Comparison of ENCODE assay signal across 7 mouse cellular contexts in genomic region chr12:86680591-86681193, GRCm38 (mm10). TPM values are rescaled to one million over a fixed set of nuclear protein-coding genes. Genes with fewer than 3 reads are reported as not detected.
A peak's percentile ranks its signal among the peaks of the same experiment; 100 is the strongest.
DNase-seq lines count a peak whose midpoint lies in the region; ATAC-seq and TF ChIP-seq lines count a peak whose summit lies in the region.

No protein-coding gene starts in this region.

- no peaks in the 10 kb centered on the region for H3K27me3 ChIP-seq in heart, postnatal 0 days (ENCODE audit: control insufficient read depth, insufficient read depth, low read length)

- DNase-seq in ES-CJ7 (ENCODE audit: low read depth, low spot score), result peak; percentile 2
- DNase-seq in brain, embryonic 14.5 days (ENCODE audit: low read depth), result peak; percentile 73
- DNase-seq in heart, postnatal 0 days (ENCODE audit: low spot score), result no peak
- DNase-seq in thymus, postnatal 25 days, result no peak
- no peak for DNase-seq in right cerebral cortex, postnatal 36 days (ENCODE audit: low spot score in 2 of 2)
- no peak for DNase-seq in layer of hippocampus, postnatal 25 days (ENCODE audit: extremely low spot score in 1 of 2, low spot score in 1 of 2)

- H3K36me3 ChIP-seq in heart, postnatal 0 days (replicated peaks; ENCODE audit: control insufficient read depth, insufficient read depth, low read length), result no peaks in the 10 kb centered on the region

- WGBS in heart, postnatal 0 days, result 7% methylated on average over 11 of the region's 11 CpGs

- peak overlapping the region; percentile 69; the same call in 1 of the 2 replicates for H3K9ac ChIP-seq in heart, postnatal 0 days (replicated peaks; ENCODE audit: low read depth, low read length)

- H3K4me2 ChIP-seq in heart, postnatal 0 days (ENCODE audit: low read depth, low read length), result peak overlapping the region; percentile 98

- peak overlapping the region; percentile 52 for H3K27ac ChIP-seq in heart, postnatal 0 days (ENCODE audit: low read depth)

- peak; percentile 32; the same call in 1 of the 2 replicates for TF ChIP-seq CTCF in brain, embryonic 14.5 days (IDR thresholded peaks at IDR 0.05; ENCODE audit: borderline replicate concordance, extremely low read depth, insufficient read depth, insufficient read length)
- peak; percentile 12; the same call in 1 of the 2 replicates for TF ChIP-seq CTCF in heart, postnatal 0 days (IDR thresholded peaks at IDR 0.05; ENCODE audit: low read depth)

- H3K4me1 ChIP-seq in heart, postnatal 0 days (ENCODE audit: control insufficient read depth, insufficient read depth), result peaks cover 10% of the 10 kb centered on the region; the same call in 1 of the 2 replicates

- ATAC-seq in heart, postnatal 0 days (ENCODE audit: insufficient read depth, low read depth), result no peak
- ATAC-seq in megakaryocyte progenitor cell, adult 5-6 weeks (replicated peaks; ENCODE audit: poor library complexity), result peak; percentile 41

- no peak for TF ChIP-seq EP300 in heart, postnatal 0 days (IDR thresholded peaks at IDR 0.05; ENCODE audit: low read depth)

- no peaks in the 10 kb centered on the region for H3K9me3 ChIP-seq in heart, postnatal 0 days (replicated peaks; ENCODE audit: control insufficient read depth, low read length)

- no peak for TF ChIP-seq POLR2A in brain, embryonic 14.5 days (IDR thresholded peaks at IDR 0.05; ENCODE audit: borderline replicate concordance, extremely low read depth, insufficient read depth, insufficient read length, poor library complexity, severe bottlenecking)

- peak overlapping the region; percentile 83 for H3K4me3 ChIP-seq in heart, postnatal 0 days (ENCODE audit: low read depth, low read length)

RNA-seq across cellular contexts. Expression of gene Vash1, which starts 2.2 kb away (rescaled TPM):
- polyA plus RNA-seq in brain, embryonic 14.5 days (2012; rRNA removed), result 41.9 and 59.6 TPM in 2 replicates
- 35.0 and 38.1 TPM in 2 replicates for total RNA-seq in heart, postnatal 0 days (2014; rRNA removed; ENCODE audit: low replicate concordance)
- 8.2 and 8.9 TPM in 2 replicates for polyA plus RNA-seq in heart, postnatal 0 days (2015; fragmentation: Nextera tagmentation; extraction: Ambion mirVana)
- total RNA-seq in megakaryocyte progenitor cell, adult 5-6 weeks (2015), result 0.07 and 0.10 TPM in 2 replicates
- 0.54 and 0.91 TPM in 2 replicates for total RNA-seq in megakaryocyte progenitor cell, adult 5-6 weeks (2017)
- 10 to 100 TPM; 46.1 to 55.2 TPM for total RNA-seq in layer of hippocampus, postnatal 25 days (2021)

RNA-seq across cellular contexts. Expression of gene Angel1, which starts 45.6 kb away (rescaled TPM):
- 17.3 and 17.8 TPM in 2 replicates for polyA plus RNA-seq in brain, embryonic 14.5 days (2012; rRNA removed)
- total RNA-seq in heart, postnatal 0 days (2014; rRNA removed; ENCODE audit: low replicate concordance), result 2.2 and 4.4 TPM in 2 replicates
- polyA plus RNA-seq in heart, postnatal 0 days (2015; fragmentation: Nextera tagmentation; extraction: Ambion mirVana), result 4.4 and 4.7 TPM in 2 replicates
- total RNA-seq in megakaryocyte progenitor cell, adult 5-6 weeks (2015), result 3.1 TPM in 2 replicates
- 0.62 and 2.7 TPM in 2 replicates for total RNA-seq in megakaryocyte progenitor cell, adult 5-6 weeks (2017)
- total RNA-seq in layer of hippocampus, postnatal 25 days (2021), result 1 to 10 TPM; 4.6 to 8.0 TPM

RNA-seq across cellular contexts. Expression of gene Lrrc74a, which starts 53.5 kb away (rescaled TPM):
- polyA plus RNA-seq in brain, embryonic 14.5 days (2012; rRNA removed), result not detected in 2 replicates
- total RNA-seq in heart, postnatal 0 days (2014; rRNA removed; ENCODE audit: low replicate concordance), result not detected in 2 replicates
- not detected in 2 replicates for polyA plus RNA-seq in heart, postnatal 0 days (2015; fragmentation: Nextera tagmentation; extraction: Ambion mirVana)
- not detected in 2 replicates for total RNA-seq in megakaryocyte progenitor cell, adult 5-6 weeks (2015)
- not detected in 2 replicates for total RNA-seq in megakaryocyte progenitor cell, adult 5-6 weeks (2017)
- not detected for total RNA-seq in layer of hippocampus, postnatal 25 days (2021)

Comparison
In these comparisons a context has a peak if more than half of its experiments do, and no peak if none do; other contexts are left out.
1. DNase-seq: peak in ES-CJ7 (single experiment) and brain, embryonic 14.5 days (single experiment); none in heart, postnatal 0 days (single experiment), thymus, postnatal 25 days (single experiment), right cerebral cortex, postnatal 36 days (0 of 2) and layer of hippocampus, postnatal 25 days (0 of 2).
2. RNA of gene Vash1, which starts 2.2 kb away (total RNA-seq): 46.1 to 55.2 TPM in layer of hippocampus, postnatal 25 days and 35.0 to 38.1 TPM in heart, postnatal 0 days; 0.07 to 0.91 TPM in megakaryocyte progenitor cell, adult 5-6 weeks; every median in the first group is over 10 times any median in the second.